Mouse (Mus musculus) CH12.LX (cell line): ENCODE measurements at regions not wholly inside any gene's neighbourhood (a gene's known extent, or its start where the extent isn't known, plus 50 kb on each side); places are given as distances from the start of the nearest gene placed in this dataset.

ENCODE experiments used
- DNase-seq: peaks from one replicate; pipeline ENCODE4 v3.0.0-alpha.2; 2013; ENCODE audit errors: extremely low read depth
- H3K27ac ChIP-seq: 2 replicates; pipeline ENCODE4 v1.5.1; 2012; ENCODE audit warnings: low read depth, mild to moderate bottlenecking, control low read depth, moderate library complexity; ENCODE audit not compliant: insufficient read depth
- H3K27me3 ChIP-seq: replicated peaks from 2 replicates; pipeline ENCODE3; 2012; ENCODE audit warnings: inconsistent platforms
- H3K36me3 ChIP-seq, 2 experiments: replicated peaks in 1 of 2; 2 replicates each; pipeline versions ENCODE3 to v1.6.1; 2012; ENCODE audit warnings: inconsistent platforms in 1 of 2, low read length in 1 of 2, mild to moderate bottlenecking in 1 of 2, mixed read lengths in 1 of 2, moderate library complexity in 1 of 2; ENCODE audit not compliant: control insufficient read depth in 1 of 2, insufficient read depth in 1 of 2
- H3K4me1 ChIP-seq, 2 experiments: 2 replicates each; pipeline ENCODE4 v1.6.1; 2012; ENCODE audit warnings: inconsistent platforms in 1 of 2, moderate library complexity in 1 of 2; ENCODE audit not compliant: insufficient read depth in 2 of 2, control insufficient read depth in 1 of 2
- H3K4me2 ChIP-seq: 2 replicates; pipeline ENCODE4 v1.6.1; 2012; ENCODE audit warnings: low read depth, mild to moderate bottlenecking, control low read depth; ENCODE audit not compliant: poor library complexity, insufficient read depth, severe bottlenecking
- H3K4me3 ChIP-seq, 3 experiments: fragments of 150-350 bp in 1 of 3; sonication (generic) in 1 of 3; replicated peaks in 1 of 3; 2 replicates each; pipeline versions ENCODE3 to v1.5.1; 2011 to 2012; ENCODE audit warnings: low read depth in 2 of 3, low read length in 2 of 3, mild to moderate bottlenecking in 2 of 3, moderate library complexity in 2 of 3, control low read depth in 1 of 3, improper control_type of control experiment in 1 of 3, inconsistent platforms in 1 of 3, mixed read lengths in 1 of 3; ENCODE audit not compliant: poor library complexity in 1 of 3
- H3K79me2 ChIP-seq: replicated peaks from 2 replicates; pipeline ENCODE4 v1.6.1; 2012; ENCODE audit warnings: mild to moderate bottlenecking, moderate library complexity; ENCODE audit not compliant: control insufficient read depth, poor library complexity, insufficient read depth, severe bottlenecking; ENCODE audit errors: extremely low read depth
- H3K9ac ChIP-seq: 2 replicates; pipeline ENCODE4 v1.6.1; 2012; ENCODE audit warnings: low read depth, mild to moderate bottlenecking, control low read depth, moderate library complexity; ENCODE audit not compliant: insufficient read depth
- H3K9me3 ChIP-seq: replicated peaks from 2 replicates; pipeline ENCODE3; 2012; ENCODE audit warnings: low read length, inconsistent platforms, mixed read lengths
- CTCF ChIP-seq, 2 experiments: IDR thresholded peaks in 1 of 2; conservative IDR thresholded peaks in 1 of 2; 2 replicates each; pipeline ENCODE4 v1.5.1; 2011 to 2012; ENCODE audit warnings: low read depth in 2 of 2, low read length in 2 of 2, improper control_type of control experiment in 1 of 2, inconsistent platforms in 1 of 2, mild to moderate bottlenecking in 1 of 2, moderate library complexity in 1 of 2
- E2F4 ChIP-seq: IDR thresholded peaks from 2 replicates; pipeline ENCODE4 v1.6.1; 2011; ENCODE audit warnings: low read depth, low read length, improper control_type of control experiment; ENCODE audit not compliant: insufficient replicate concordance
- EP300 ChIP-seq: IDR thresholded peaks from 2 replicates; pipeline ENCODE4 v1.6.1; 2011; ENCODE audit warnings: low read length, improper control_type of control experiment
- ETS1 ChIP-seq: conservative IDR thresholded peaks from 2 replicates; pipeline ENCODE4 v1.6.1; 2012; ENCODE audit warnings: low read depth, mild to moderate bottlenecking, inconsistent platforms, low read length, improper control_type of control experiment, moderate library complexity
- GABPA ChIP-seq: IDR thresholded peaks from 2 replicates; pipeline ENCODE4 v1.6.1; 2012; ENCODE audit warnings: low read depth, low read length, improper control_type of control experiment, inconsistent platforms; ENCODE audit not compliant: insufficient replicate concordance
- IRF4 ChIP-seq: IDR thresholded peaks from 2 replicates; pipeline ENCODE4 v1.6.1; 2014; ENCODE audit warnings: low read depth, mild to moderate bottlenecking, inconsistent platforms, low read length, improper control_type of control experiment
- KAT2A ChIP-seq: IDR thresholded peaks from 2 replicates; pipeline ENCODE4 v1.6.1; 2012; ENCODE audit warnings: low read length, improper control_type of control experiment, inconsistent platforms; ENCODE audit not compliant: insufficient replicate concordance
- MEF2A ChIP-seq: IDR thresholded peaks from 2 replicates; pipeline ENCODE4 v1.6.1; 2014; ENCODE audit warnings: low read depth, mild to moderate bottlenecking, inconsistent platforms, low read length, improper control_type of control experiment, borderline replicate concordance
- MXI1 ChIP-seq: IDR thresholded peaks from 2 replicates; pipeline ENCODE4 v1.6.1; 2011; ENCODE audit warnings: mild to moderate bottlenecking, low read depth, low read length, improper control_type of control experiment
- MYC ChIP-seq: IDR thresholded peaks from 2 replicates; pipeline ENCODE4 v1.6.1; 2011; ENCODE audit warnings: low read depth, mild to moderate bottlenecking, improper control_type of control experiment, low read length
- NRF1 ChIP-seq: IDR thresholded peaks from 2 replicates; pipeline ENCODE4 v1.6.1; 2014; ENCODE audit warnings: low read depth, mild to moderate bottlenecking, inconsistent platforms, low read length, improper control_type of control experiment, moderate library complexity
- POLR2A ChIP-seq: IDR thresholded peaks from 2 replicates; pipeline ENCODE4 v1.6.1; 2011; ENCODE audit warnings: low read depth, mild to moderate bottlenecking, improper control_type of control experiment, low read length
- POLR2AphosphoS2 ChIP-seq: IDR thresholded peaks from 2 replicates; pipeline ENCODE4 v1.6.1; 2011; ENCODE audit warnings: low read depth, low read length, improper control_type of control experiment
- RAD21 ChIP-seq: IDR thresholded peaks from 2 replicates; pipeline ENCODE4 v1.6.1; 2011; ENCODE audit warnings: low read depth, mild to moderate bottlenecking, low read length, improper control_type of control experiment, moderate library complexity
- TBP ChIP-seq: conservative IDR thresholded peaks from 2 replicates; pipeline ENCODE4 v1.6.1; 2011; ENCODE audit warnings: low read depth, low read length, improper control_type of control experiment
- UBTF ChIP-seq: IDR thresholded peaks from 2 replicates; pipeline ENCODE4 v1.6.1; 2012; ENCODE audit warnings: low read depth, mild to moderate bottlenecking, inconsistent platforms, low read length, improper control_type of control experiment, moderate library complexity
- USF2 ChIP-seq: conservative IDR thresholded peaks from 2 replicates; pipeline ENCODE4 v1.6.1; 2011; ENCODE audit warnings: low read depth, low read length, improper control_type of control experiment
- ZC3H11A ChIP-seq: IDR thresholded peaks from 2 replicates; pipeline ENCODE4 v1.6.1; 2012; ENCODE audit warnings: low read depth, mild to moderate bottlenecking, inconsistent platforms, low read length, improper control_type of control experiment
- ZMIZ1 ChIP-seq: IDR thresholded peaks from 2 replicates; pipeline ENCODE4 v1.6.1; 2012; ENCODE audit warnings: low read depth, mild to moderate bottlenecking, inconsistent platforms, low read length, improper control_type of control experiment
- dilution Hi-C: fragments of 300-500 bp; cut with MboI; formaldehyde crosslinking; loops from 2 replicates; pipeline ENCODE4 v1.14.3; 2020; ENCODE audit warnings: low sequenced_read_pairs; ENCODE audit not compliant: extremely low pct_unique_long_range_greater_than_20kb, extremely low pct_ligation_motif_present
- in situ Hi-C: fragments of 300-500 bp; cut with MboI; formaldehyde crosslinking; loops from 3 replicates; pipeline ENCODE4 v1.14.3; 2019; ENCODE audit warnings: low sequenced_read_pairs, low pct_ligation_motif_present, low pct_unique_long_range_greater_than_20kb, mixed read lengths

- Histone ChIP-seq H3K36me3 (no peaks in the 10 kb centered on the region), H3K27me3 (peaks cover 81% of the 10 kb centered on the region), H3K4me1 (no peaks in the 10 kb centered on the region), H3K79me2 (no peaks in the 10 kb centered on the region), H3K4me2 (no peak overlapping the region), H3K27ac (no peak overlapping the region), H3K4me3 (no peak overlapping the region), H3K9ac (no peak overlapping the region), H3K9me3 (no peaks in the 10 kb centered on the region)
- no peak for DNase-seq
- dilution Hi-C loops, result no loop called here
- in situ Hi-C loops, result no loop called here
- no peak for TF ChIP-seq ETS1
- no peak for TF ChIP-seq POLR2AphosphoS2
- no peak for TF ChIP-seq MXI1
- no peak for TF ChIP-seq MEF2A
- no peak for TF ChIP-seq IRF4
- TF ChIP-seq KAT2A, result no peak
- no peak for TF ChIP-seq E2F4
- TF ChIP-seq TBP, result no peak
- no peak for TF ChIP-seq CTCF (conservative IDR thresholded peaks at IDR 0.05 in 1 of 2, IDR thresholded peaks at IDR 0.05 in 1 of 2; ENCODE audit: low read depth in 2 of 2, low read length in 2 of 2)
- no peak for TF ChIP-seq UBTF
- TF ChIP-seq ZMIZ1, result no peak
- no peak for TF ChIP-seq EP300
- TF ChIP-seq ZC3H11A, result no peak
- no peak for TF ChIP-seq MYC
- TF ChIP-seq RAD21, result no peak
- no peak for TF ChIP-seq USF2
- TF ChIP-seq GABPA, result no peak
- TF ChIP-seq NRF1, result no peak
These were observed 363.1 kb upstream of the Mgmt start for GRCm38 (mm10) chr7:136531301-136531700.

- no peak for DNase-seq
- dilution Hi-C loops (no loop called here), in situ Hi-C loops (no loop called here)
- H3K9me3 ChIP-seq, result no peaks in the 10 kb centered on the region
- H3K9ac ChIP-seq, result no peak overlapping the region
- H3K4me2 ChIP-seq, result no peak overlapping the region
- H3K79me2 ChIP-seq, result no peaks in the 10 kb centered on the region
- no peaks in the 10 kb centered on the region for H3K36me3 ChIP-seq
- no peak overlapping the region for H3K4me3 ChIP-seq
- TF ChIP-seq MYC (no peak), IRF4 (no peak), POLR2A (no peak)
- TF ChIP-seq, all 38 proteins: peak for 0
- Histone ChIP-seq H3K27ac (no peak overlapping the region), H3K4me1 (no peaks in the 10 kb centered on the region), H3K27me3 (peaks cover 94% of the 10 kb centered on the region)
These were observed 352.3 kb upstream of the Mgmt start for GRCm38 (mm10) chr7:136541876-136542655.
